Mouse (Mus musculus): ENCODE measurements around the gene Abhd6. TPM values are rescaled to one million over a fixed set of nuclear protein-coding genes. Genes with fewer than 3 reads are reported as not detected.

The Abhd6 gene
- total RNA-seq, 1 experiment, result 11.7 TPM

GRCm38 (mm10) chr14:8007084-8007483, 4.4 kb downstream of the Abhd6 start:
- H3K9ac ChIP-seq (ENCODE audit: insufficient read depth, low read depth, low read length, poor library complexity, severe bottlenecking), result no peak overlapping the region
- H3K36me3 ChIP-seq (ENCODE audit: control insufficient read depth, insufficient read depth, low read length, poor library complexity, severe bottlenecking), result peaks cover 2% of the 10 kb centered on the region; the same call in 1 of the 2 replicates
- no peak overlapping the region for H3K4me3 ChIP-seq (ENCODE audit: insufficient read depth in 1 of 2, low read depth in 1 of 2, low read length in 2 of 2, poor library complexity in 1 of 2, severe bottlenecking in 1 of 2)
- TF ChIP-seq ZC3H11A (IDR thresholded peaks at IDR 0.05; ENCODE audit: borderline replicate concordance, low read depth, low read length) (no peak), CHD2 (IDR thresholded peaks at IDR 0.05; ENCODE audit: low read depth, low read length) (no peak)
- no peaks in the 10 kb centered on the region for H3K9me3 ChIP-seq (ENCODE audit: control insufficient read depth, insufficient read depth, low read depth, low read length)
- DNase-seq (ENCODE audit: low read depth, low spot score), result no peak
- H3K27ac ChIP-seq (ENCODE audit: insufficient read depth, low read depth, low read length, poor library complexity, severe bottlenecking), result no peak overlapping the region
- in situ Hi-C loops (cut with MboI; ENCODE audit: low sequenced_read_pairs in 2 of 2, unreplicated experiment in 2 of 2), result no loop called here
- H3K4me1 ChIP-seq (ENCODE audit: control insufficient read depth in 2 of 2, insufficient read depth in 2 of 2, low read length in 2 of 2, poor library complexity in 1 of 2), result no peaks in the 10 kb centered on the region; a peak in 1 of 4 replicates

- TF ChIP-seq HCFC1 (IDR thresholded peaks at IDR 0.05; ENCODE audit: borderline replicate concordance, insufficient read depth, low read length) (no peak), ZNF384 (IDR thresholded peaks at IDR 0.05; ENCODE audit: low read depth, low read length) (no peak), MAFK (IDR thresholded peaks at IDR 0.05; ENCODE audit: insufficient read depth, low read depth, low read length) (no peak)
- Histone ChIP-seq H3K9me3 (ENCODE audit: control insufficient read depth, insufficient read depth, low read depth, low read length) (no peaks in the 10 kb centered on the region), H3K9ac (ENCODE audit: insufficient read depth, low read depth, low read length, poor library complexity, severe bottlenecking) (no peak overlapping the region), H3K36me3 (ENCODE audit: control insufficient read depth, insufficient read depth, low read length, poor library complexity, severe bottlenecking) (peaks cover 2% of the 10 kb centered on the region; the same call in 1 of the 2 replicates), H3K27ac (ENCODE audit: insufficient read depth, low read depth, low read length, poor library complexity, severe bottlenecking) (no peak overlapping the region), H3K4me3 (ENCODE audit: insufficient read depth in 1 of 2, low read depth in 1 of 2, low read length in 2 of 2, poor library complexity in 1 of 2, severe bottlenecking in 1 of 2) (no peak overlapping the region), H3K4me1 (ENCODE audit: control insufficient read depth in 2 of 2, insufficient read depth in 2 of 2, low read length in 2 of 2, poor library complexity in 1 of 2) (no peaks in the 10 kb centered on the region)
- no peak for DNase-seq (ENCODE audit: low read depth, low spot score)
- in situ Hi-C loops (cut with MboI; ENCODE audit: low sequenced_read_pairs in 2 of 2, unreplicated experiment in 2 of 2), result no loop called here
Measured at GRCm38 (mm10) chr14:8007486-8007885, 4.8 kb downstream of the Abhd6 start.

- no peak for TF ChIP-seq CHD2 (IDR thresholded peaks at IDR 0.05; ENCODE audit: low read depth, low read length)
- TF ChIP-seq MAFK (IDR thresholded peaks at IDR 0.05; ENCODE audit: insufficient read depth, low read depth, low read length), result no peak
- no peak for TF ChIP-seq ZNF384 (IDR thresholded peaks at IDR 0.05; ENCODE audit: low read depth, low read length)
- no peak for TF ChIP-seq ZC3H11A (IDR thresholded peaks at IDR 0.05; ENCODE audit: borderline replicate concordance, low read depth, low read length)
- TF ChIP-seq HCFC1 (IDR thresholded peaks at IDR 0.05; ENCODE audit: borderline replicate concordance, insufficient read depth, low read length), result no peak
- Histone ChIP-seq H3K4me3 (ENCODE audit: insufficient read depth in 1 of 2, low read depth in 1 of 2, low read length in 2 of 2, poor library complexity in 1 of 2, severe bottlenecking in 1 of 2) (no peak overlapping the region), H3K27ac (ENCODE audit: insufficient read depth, low read depth, low read length, poor library complexity, severe bottlenecking) (no peak overlapping the region), H3K9me3 (ENCODE audit: control insufficient read depth, insufficient read depth, low read depth, low read length) (no peaks in the 10 kb centered on the region), H3K36me3 (ENCODE audit: control insufficient read depth, insufficient read depth, low read length, poor library complexity, severe bottlenecking) (peaks cover 2% of the 10 kb centered on the region; the same call in 1 of the 2 replicates), H3K9ac (ENCODE audit: insufficient read depth, low read depth, low read length, poor library complexity, severe bottlenecking) (no peak overlapping the region), H3K4me1 (ENCODE audit: control insufficient read depth in 2 of 2, insufficient read depth in 2 of 2, low read length in 2 of 2, poor library complexity in 1 of 2) (no peaks in the 10 kb centered on the region)
- DNase-seq (ENCODE audit: low read depth, low spot score), result no peak
- in situ Hi-C loops (cut with MboI; ENCODE audit: low sequenced_read_pairs in 2 of 2, unreplicated experiment in 2 of 2), result no loop called here
Measured at GRCm38 (mm10) chr14:8007923-8008322, 5.2 kb downstream of the Abhd6 start.

GRCm38 (mm10) chr14:8011297-8011696, 8.6 kb downstream of the Abhd6 start:
- in situ Hi-C loops (cut with MboI; ENCODE audit: low sequenced_read_pairs in 2 of 2, unreplicated experiment in 2 of 2), result no loop called here
- Histone ChIP-seq H3K36me3 (ENCODE audit: control insufficient read depth, insufficient read depth, low read length, poor library complexity, severe bottlenecking) (peaks cover 2% of the 10 kb centered on the region; the same call in 1 of the 2 replicates), H3K9ac (ENCODE audit: insufficient read depth, low read depth, low read length, poor library complexity, severe bottlenecking) (no peak overlapping the region), H3K9me3 (ENCODE audit: control insufficient read depth, insufficient read depth, low read depth, low read length) (no peaks in the 10 kb centered on the region), H3K27ac (ENCODE audit: insufficient read depth, low read depth, low read length, poor library complexity, severe bottlenecking) (no peak overlapping the region), H3K4me1 (ENCODE audit: control insufficient read depth in 2 of 2, insufficient read depth in 2 of 2, low read length in 2 of 2, poor library complexity in 1 of 2) (no peaks in the 10 kb centered on the region), H3K4me3 (ENCODE audit: insufficient read depth in 1 of 2, low read depth in 1 of 2, low read length in 2 of 2, poor library complexity in 1 of 2, severe bottlenecking in 1 of 2) (no peak overlapping the region)
- DNase-seq (ENCODE audit: low read depth, low spot score), result no peak
- TF ChIP-seq HCFC1 (IDR thresholded peaks at IDR 0.05; ENCODE audit: borderline replicate concordance, insufficient read depth, low read length) (no peak), ZC3H11A (IDR thresholded peaks at IDR 0.05; ENCODE audit: borderline replicate concordance, low read depth, low read length) (no peak), MAFK (IDR thresholded peaks at IDR 0.05; ENCODE audit: insufficient read depth, low read depth, low read length) (no peak)

GRCm38 (mm10) chr14:8011938-8012337, 9.2 kb downstream of the Abhd6 start:
- H3K4me3 ChIP-seq (ENCODE audit: insufficient read depth in 1 of 2, low read depth in 1 of 2, low read length in 2 of 2, poor library complexity in 1 of 2, severe bottlenecking in 1 of 2), result no peak overlapping the region
- no peaks in the 10 kb centered on the region for H3K9me3 ChIP-seq (ENCODE audit: control insufficient read depth, insufficient read depth, low read depth, low read length)
- no peaks in the 10 kb centered on the region for H3K4me1 ChIP-seq (ENCODE audit: control insufficient read depth in 2 of 2, insufficient read depth in 2 of 2, low read length in 2 of 2, poor library complexity in 1 of 2)
- in situ Hi-C loops (cut with MboI; ENCODE audit: low sequenced_read_pairs in 2 of 2, unreplicated experiment in 2 of 2), result no loop called here
- TF ChIP-seq CHD2 (IDR thresholded peaks at IDR 0.05; ENCODE audit: low read depth, low read length), result no peak
- TF ChIP-seq HCFC1 (IDR thresholded peaks at IDR 0.05; ENCODE audit: borderline replicate concordance, insufficient read depth, low read length), result no peak
- no peak for TF ChIP-seq ZNF384 (IDR thresholded peaks at IDR 0.05; ENCODE audit: low read depth, low read length)
- no peak for TF ChIP-seq ZC3H11A (IDR thresholded peaks at IDR 0.05; ENCODE audit: borderline replicate concordance, low read depth, low read length)
- no peak overlapping the region for H3K9ac ChIP-seq (ENCODE audit: insufficient read depth, low read depth, low read length, poor library complexity, severe bottlenecking)
- no peaks in the 10 kb centered on the region for H3K36me3 ChIP-seq (ENCODE audit: control insufficient read depth, insufficient read depth, low read length, poor library complexity, severe bottlenecking)
- no peak for DNase-seq (ENCODE audit: low read depth, low spot score)
- no peak overlapping the region for H3K27ac ChIP-seq (ENCODE audit: insufficient read depth, low read depth, low read length, poor library complexity, severe bottlenecking)

Measured in ES-E14 (cell line).